Mouse (Mus musculus) embryonic facial prominence, embryonic 15.5 days (tissue): Measurements from ENCODE around the gene Ptx3. TPM values are rescaled to one million over a fixed set of nuclear protein-coding genes. Genes with fewer than 3 reads are reported as not detected.
"Not testable (repeated sequence)": the region's sequence is repeated elsewhere in the genome, so short reads cannot be mapped to it uniquely, and the experiment has no call there.

Experiments used
- ATAC-seq: fragments of 200-750 bp; cut with Nextera tagmentation; 2 replicates; pipeline ENCODE4 v1.8.0; 2017; ENCODE audit warnings: low read depth, moderate TSS enrichment; ENCODE audit not compliant: insufficient number of reproducible peaks, low FRiP score, low TSS enrichment
- H3K27ac ChIP-seq: fragments of 300-500 bp; sonication (generic); replicated peaks from 2 replicates; pipeline ENCODE4 v1.5.1; 2015; ENCODE audit warnings: mild to moderate bottlenecking, inconsistent platforms
- H3K27me3 ChIP-seq: fragments of 300-500 bp; sonication (generic); 2 replicates; pipeline ENCODE4 v1.6.1; 2015; ENCODE audit warnings: inconsistent platforms
- H3K36me3 ChIP-seq: fragments of 300-500 bp; sonication (generic); 2 replicates; pipeline ENCODE4 v1.6.1; 2015; ENCODE audit warnings: mild to moderate bottlenecking, inconsistent platforms
- H3K4me1 ChIP-seq: fragments of 300-500 bp; sonication (generic); 2 replicates; pipeline ENCODE4 v1.6.1; 2015; ENCODE audit warnings: inconsistent platforms
- H3K4me2 ChIP-seq: fragments of 300-500 bp; sonication (generic); replicated peaks from 2 replicates; pipeline ENCODE4 v1.6.1; 2015; ENCODE audit warnings: mild to moderate bottlenecking, inconsistent platforms
- H3K4me3 ChIP-seq: fragments of 300-500 bp; sonication (generic); replicated peaks from 2 replicates; pipeline ENCODE4 v1.5.1; 2015; ENCODE audit warnings: mild to moderate bottlenecking, inconsistent platforms
- H3K9ac ChIP-seq: fragments of 300-500 bp; sonication (generic); 2 replicates; pipeline ENCODE4 v1.6.1; 2015; ENCODE audit warnings: inconsistent platforms
- H3K9me3 ChIP-seq: fragments of 300-500 bp; sonication (generic); replicated peaks from 2 replicates; pipeline ENCODE4 v1.6.1; 2016; ENCODE audit warnings: inconsistent platforms
- WGBS: fragments of 180-500 bp; shearing (Covaris S2); methylation state at CpG from one replicate; pipeline ENCODE4 v1.1.7; 2015; 5-methylcytosine and 5-hydroxymethylcytosine counted together
- polyA plus RNA-seq: library from polyadenylated mRNA; unstranded; fragments of >200 nt; fragmentation: Nextera tagmentation; extraction: Ambion mirVana; gene quantifications from 2 replicates; pipeline ENCODE4 v1.2.1, GENCODE M21; 2015

Ptx3 gene
- polyA plus RNA-seq, 1 experiment from 2014 or later, result 24.1 TPM

DNA sequence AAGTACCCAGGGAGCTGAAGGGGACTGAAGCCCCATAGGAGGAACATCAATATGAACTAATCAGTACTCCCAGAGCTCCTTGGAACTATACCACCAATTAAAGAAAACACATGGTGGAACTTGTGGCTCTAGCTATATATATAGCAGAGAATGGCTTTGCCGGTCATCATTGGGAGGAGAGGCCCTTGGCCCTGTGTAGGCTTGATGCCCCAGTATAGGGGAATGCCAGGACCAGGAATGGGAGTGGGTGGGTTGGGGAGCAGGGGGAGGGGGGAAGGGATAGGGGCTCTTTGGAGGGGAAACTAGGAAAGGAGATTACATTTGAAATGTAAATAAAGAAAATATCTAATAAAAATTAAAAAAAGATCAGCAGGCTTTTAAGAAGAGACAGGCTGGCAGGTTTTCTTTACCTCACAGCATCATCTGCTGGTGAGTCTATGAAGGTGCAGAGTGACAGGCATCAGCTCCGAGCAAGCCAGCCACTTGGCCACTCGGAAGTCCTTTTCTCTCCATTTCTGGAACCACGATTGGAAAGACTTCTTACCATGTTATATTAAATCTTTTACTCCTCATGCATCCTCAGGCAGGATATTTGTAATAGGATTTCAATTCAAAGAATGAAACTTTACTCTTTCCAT lies 16.6 kb downstream of the Ptx3 start:
- not testable (repeated sequence) for H3K27me3 ChIP-seq

DNA sequence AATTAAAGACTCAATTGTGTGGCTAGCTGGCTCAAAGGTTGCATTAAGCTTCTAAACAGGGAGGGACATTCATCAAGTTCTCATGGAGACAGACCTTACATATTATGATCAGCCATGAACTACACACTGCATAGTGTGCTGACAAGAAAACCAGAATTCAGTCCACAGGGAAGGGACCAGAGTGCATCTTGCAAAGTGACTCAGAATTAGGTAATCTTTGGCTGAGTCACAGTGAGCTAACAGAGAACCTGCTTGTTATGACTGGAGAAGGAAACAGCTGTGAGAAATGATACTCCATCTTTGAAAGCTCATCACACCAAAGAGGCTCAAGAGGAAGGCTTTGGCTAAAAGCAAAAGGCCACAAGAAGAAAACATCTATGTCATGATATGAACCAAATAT lies 20.8 kb downstream of the Ptx3 start:
- ATAC-seq, result no peak

More for the DNA sequence above, 16.6 kb downstream of the Ptx3 start:
- H3K4me1 ChIP-seq, H3K4me3 ChIP-seq, H3K36me3 ChIP-seq, H3K9ac ChIP-seq, H3K9me3 ChIP-seq, H3K27ac ChIP-seq, ATAC-seq, H3K4me2 ChIP-seq: not testable (repeated sequence)
- 36% methylated on average over 4 of the region's 4 CpGs for WGBS

DNA sequence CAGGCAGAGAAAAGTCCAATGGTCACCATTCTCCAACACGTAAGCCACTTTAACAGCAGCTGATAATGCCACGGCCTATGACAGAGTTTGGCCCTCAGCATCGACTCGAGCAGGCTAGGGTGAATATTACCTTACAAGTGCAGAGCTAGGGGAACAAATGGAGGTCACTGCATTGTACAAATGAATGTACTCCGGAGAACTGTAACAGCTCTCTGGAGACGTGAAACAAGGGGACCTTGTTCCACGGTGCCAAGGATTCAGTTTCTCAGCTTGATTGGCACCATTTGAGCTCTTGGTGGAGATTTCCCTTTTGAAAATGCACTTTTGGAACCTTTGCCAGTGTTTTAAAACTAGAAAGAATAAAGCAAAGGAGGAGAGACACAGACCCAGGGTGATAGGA lies 32.1 kb downstream of the Ptx3 start:
- H3K9ac ChIP-seq, result no peak overlapping the region
- H3K27ac ChIP-seq, result no peak overlapping the region
- no peak for ATAC-seq
- H3K27me3 ChIP-seq, result no peaks in the 10 kb centered on the region
- no peaks in the 10 kb centered on the region for H3K36me3 ChIP-seq
- no peak overlapping the region for H3K4me3 ChIP-seq
- no peaks in the 10 kb centered on the region for H3K9me3 ChIP-seq
- H3K4me1 ChIP-seq, result no peaks in the 10 kb centered on the region
- WGBS, result 69% methylated on average over 7 of the region's 7 CpGs
- H3K4me2 ChIP-seq, result no peak overlapping the region

More for the DNA sequence above, 20.8 kb downstream of the Ptx3 start:
- Histone ChIP-seq H3K4me1 (no peaks in the 10 kb centered on the region), H3K4me3 (no peak overlapping the region), H3K9ac (no peak overlapping the region), H3K36me3 (no peaks in the 10 kb centered on the region), H3K27me3 (no peaks in the 10 kb centered on the region), H3K27ac (no peak overlapping the region), H3K4me2 (no peak overlapping the region), H3K9me3 (no peaks in the 10 kb centered on the region)

DNA sequence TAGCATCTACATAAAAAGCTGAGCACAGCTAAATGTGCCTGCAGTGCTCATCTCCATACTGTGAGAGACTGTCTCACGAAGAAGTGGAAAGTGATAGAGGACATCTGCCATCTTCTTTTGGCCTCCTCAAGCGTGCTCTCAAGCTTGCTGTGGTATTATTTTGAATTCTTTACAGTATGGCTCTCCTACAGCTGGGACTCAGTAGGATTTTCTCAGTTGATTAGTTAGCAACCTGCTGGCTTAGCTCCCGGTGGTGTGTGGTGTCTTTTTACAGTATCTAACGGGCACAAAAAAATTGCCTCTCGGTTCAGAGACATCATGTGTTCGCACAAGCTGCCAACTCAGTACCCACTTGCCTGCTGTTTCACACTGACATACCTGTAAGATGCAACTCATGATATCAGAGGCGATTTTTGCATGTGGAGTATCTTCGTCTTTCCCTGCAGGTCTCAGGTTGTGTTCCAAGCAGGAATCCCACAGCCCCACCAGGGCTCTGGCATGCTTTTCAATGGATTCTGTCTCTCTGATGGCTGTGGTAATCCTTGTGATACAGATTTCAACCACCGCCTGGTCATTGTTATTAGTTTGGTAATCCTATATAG lies 34.9 kb downstream of the Ptx3 start:
- H3K9me3 ChIP-seq, result no peaks in the 10 kb centered on the region
- H3K4me2 ChIP-seq, result no peak overlapping the region
- no peak for ATAC-seq
- no peaks in the 10 kb centered on the region for H3K27me3 ChIP-seq
- H3K9ac ChIP-seq, result no peak overlapping the region
- no peaks in the 10 kb centered on the region for H3K4me1 ChIP-seq
- H3K36me3 ChIP-seq, result no peaks in the 10 kb centered on the region
- H3K27ac ChIP-seq, result no peak overlapping the region
- WGBS, result 68% methylated on average over 9 of the region's 9 CpGs
- no peak overlapping the region for H3K4me3 ChIP-seq

DNA sequence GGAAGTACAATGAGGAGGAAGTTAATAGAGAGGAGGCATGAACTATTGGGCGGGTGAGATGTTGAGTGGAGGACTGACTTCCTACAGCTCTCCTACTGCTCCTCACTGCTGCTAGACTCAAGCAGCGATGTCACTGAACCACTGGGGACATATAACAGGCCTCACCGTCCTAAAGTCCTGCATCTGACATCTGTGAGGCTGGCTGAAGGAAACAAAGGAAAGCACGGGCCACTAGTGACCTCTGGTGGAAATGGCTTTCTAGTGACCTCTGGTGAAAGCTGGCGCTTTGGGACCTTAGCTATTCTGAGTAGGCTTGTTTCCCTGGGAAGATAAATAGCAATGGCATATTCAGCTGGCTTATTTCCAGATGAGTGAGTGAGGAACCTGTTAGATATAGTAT lies 42.6 kb downstream of the Ptx3 start:
- no peak for ATAC-seq
- H3K27me3 ChIP-seq, result no peaks in the 10 kb centered on the region
- no peaks in the 10 kb centered on the region for H3K9me3 ChIP-seq
- no peak overlapping the region for H3K4me2 ChIP-seq
- no peaks in the 10 kb centered on the region for H3K36me3 ChIP-seq
- no peaks in the 10 kb centered on the region for H3K4me1 ChIP-seq
- no peak overlapping the region for H3K4me3 ChIP-seq
- H3K9ac ChIP-seq, result no peak overlapping the region
- no peak overlapping the region for H3K27ac ChIP-seq
- WGBS, result 37% methylated on average over 5 of the region's 5 CpGs

DNA sequence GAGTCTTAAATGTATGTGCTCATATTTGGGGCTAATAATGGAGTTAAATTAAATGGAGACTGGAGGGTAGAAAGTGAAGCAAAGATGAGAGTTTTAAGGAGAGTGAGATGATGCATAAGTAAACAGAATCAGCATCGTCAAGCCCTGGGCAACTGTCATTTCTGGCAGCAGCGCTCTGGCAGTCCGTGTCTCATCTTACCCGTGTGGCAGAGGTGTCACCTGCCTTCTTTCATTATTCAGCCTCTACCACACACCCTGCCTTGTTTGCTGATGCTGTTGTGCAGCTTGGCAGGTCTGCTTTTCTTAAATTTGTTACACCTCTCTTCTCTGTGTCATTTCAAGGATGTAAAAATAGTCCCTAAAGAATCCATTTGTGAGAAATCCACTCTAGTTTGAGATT lies 43.6 kb downstream of the Ptx3 start:
- H3K9me3 ChIP-seq, result no peaks in the 10 kb centered on the region
- no peak overlapping the region for H3K4me3 ChIP-seq
- H3K27me3 ChIP-seq, result no peaks in the 10 kb centered on the region
- no peak overlapping the region for H3K4me2 ChIP-seq
- no peaks in the 10 kb centered on the region for H3K4me1 ChIP-seq
- no peaks in the 10 kb centered on the region for H3K36me3 ChIP-seq
- 59% methylated on average over 4 of the region's 4 CpGs for WGBS
- ATAC-seq, result no peak
- H3K9ac ChIP-seq, result no peak overlapping the region
- H3K27ac ChIP-seq, result no peak overlapping the region

Other genes starting within 250 kb of the Ptx3 start
- gene Veph1, start 76.9 kb downstream of the Ptx3 start, polyA plus RNA-seq, result 1.2 and 1.7 TPM in 2 replicates